Mouse (Mus musculus) cerebellum, adult 18-20 months (tissue): ENCODE data around the gene Siglece.
"Not testable (repeated sequence)": the region's sequence is repeated elsewhere in the genome, so short reads cannot be mapped to it uniquely, and the experiment has no call there.

Experiments
- DNase-seq, 2 experiments: peaks; one replicate each; pipeline ENCODE4 v3.0.0; 2021

Gene Siglece

GRCm38 (mm10) chr7:43660002-43660401, at the start of gene Siglece:
Gene Siglece, minus strand, starts transcription at chr7:43660161.
- DNase-seq, result no peak

GRCm38 (mm10) chr7:43690118-43690517, 30.2 kb upstream of the Siglece start, which contains the start of gene Klk14:
Gene Klk14, plus strand, starts transcription at chr7:43690418.
- no peak for DNase-seq

- DNase-seq, result no peak
These were observed 25.1 kb upstream of the Siglece start for GRCm38 (mm10) chr7:43685088-43685487.

GRCm38 (mm10) chr7:43682511-43682910, 22.6 kb upstream of the Siglece start:
- not testable (repeated sequence) for DNase-seq

GRCm38 (mm10) chr7:43680960-43681359, 21.0 kb upstream of the Siglece start:
- DNase-seq, result peak; percentile 28 to 36

- DNase-seq, result peak in 1 of 2 experiments; percentile 31
These were observed 18.6 kb upstream of the Siglece start for GRCm38 (mm10) chr7:43678517-43678916.

- no peak for DNase-seq
These were observed 15.1 kb upstream of the Siglece start for GRCm38 (mm10) chr7:43675091-43675490.

GRCm38 (mm10) chr7:43672581-43673260, 12.8 kb upstream of the Siglece start:
- DNase-seq, result no peak

GRCm38 (mm10) chr7:43671809-43672580, 12.0 kb upstream of the Siglece start, which contains the start of gene Ctu1:
Gene Ctu1, plus strand, starts transcription at chr7:43672016.
- DNase-seq, result peak; percentile 86 to 92

GRCm38 (mm10) chr7:43671064-43671808, 11.3 kb upstream of the Siglece start:
- DNase-seq, result no peak

- no peak for DNase-seq
These were observed 8.6 kb upstream of the Siglece start for GRCm38 (mm10) chr7:43668582-43668981.

GRCm38 (mm10) chr7:43667221-43667620, 7.3 kb upstream of the Siglece start:
- DNase-seq, result not testable (repeated sequence)

- DNase-seq, result no peak
These were observed 2.8 kb upstream of the Siglece start for GRCm38 (mm10) chr7:43662804-43663203.

GRCm38 (mm10) chr7:43656232-43656631, 3.7 kb downstream of the Siglece start:
- DNase-seq, result no peak

- DNase-seq, result no peak
These were observed 5.4 kb downstream of the Siglece start for GRCm38 (mm10) chr7:43654519-43654918.

- DNase-seq, result no peak
These were observed 7.3 kb downstream of the Siglece start for GRCm38 (mm10) chr7:43652683-43653082.

GRCm38 (mm10) chr7:43643046-43643652, 16.8 kb downstream of the Siglece start:
- DNase-seq, result no peak

GRCm38 (mm10) chr7:43642587-43642986, 17.4 kb downstream of the Siglece start:
- no peak for DNase-seq

GRCm38 (mm10) chr7:43637118-43637517, 22.8 kb downstream of the Siglece start:
- DNase-seq, result no peak

- DNase-seq, result no peak
These were observed 23.8 kb downstream of the Siglece start for GRCm38 (mm10) chr7:43636194-43636593.

GRCm38 (mm10) chr7:43634500-43634899, 25.5 kb downstream of the Siglece start, which contains the start of gene Ceacam18:
Gene Ceacam18, plus strand, starts transcription at chr7:43634707.
- DNase-seq, result no peak

- DNase-seq, result no peak
These were observed 26.0 kb downstream of the Siglece start for GRCm38 (mm10) chr7:43633940-43634339.
